In the genomic region with DNA sequence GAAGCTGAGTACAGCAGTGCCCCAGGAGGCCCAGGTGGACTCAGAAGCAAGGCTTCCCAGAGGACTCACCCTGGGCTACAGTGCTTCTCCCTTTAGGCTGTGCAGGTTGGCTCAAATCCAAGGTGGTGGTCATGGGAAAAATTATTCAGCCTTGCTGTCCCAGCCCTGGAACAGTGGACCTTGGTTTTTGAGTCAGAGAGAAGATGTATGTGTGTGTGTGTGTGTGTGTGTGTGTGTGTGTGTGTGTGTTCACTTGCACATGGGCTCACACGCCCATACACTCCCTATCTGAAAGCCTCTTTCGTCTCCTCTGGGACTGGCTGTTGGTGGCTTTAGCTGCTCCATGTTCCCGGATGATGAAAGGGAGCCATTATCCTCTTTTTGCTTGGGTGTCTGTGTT, we compare ENCODE assay signal across 9 mouse cellular contexts. TPM values are rescaled to one million over a fixed set of nuclear protein-coding genes. Genes with fewer than 3 reads are reported as not detected.
DNase-seq lines count a peak whose midpoint lies in the region; ATAC-seq and TF ChIP-seq lines count a peak whose summit lies in the region.
"Had no signal": no experiment of that assay in that cellular context is flagged by ENCODE, and none has a peak within 500 bp of the region (broad histone marks: within the 10 kb centered on the region; RNA-seq: fewer than 3 reads in every experiment).

No protein-coding gene starts in this region.

- H3K9ac ChIP-seq in forebrain, embryonic 12.5 days = no peak overlapping the region
- no peak overlapping the region for H3K9ac ChIP-seq in forebrain, embryonic 11.5 days (ENCODE audit: low read length)
- H3K9ac ChIP-seq in hindbrain, embryonic 15.5 days = no peak overlapping the region
- H3K9ac ChIP-seq in stomach, embryonic 16.5 days (ENCODE audit: low read length) = no peak overlapping the region
- H3K9ac ChIP-seq in liver, postnatal 0 days (replicated peaks) = no peak overlapping the region
- H3K9ac ChIP-seq: limb, embryonic 13.5 days had no signal

- peaks cover 77% of the 10 kb centered on the region for H3K27me3 ChIP-seq in forebrain, embryonic 12.5 days
- peaks cover 6% of the 10 kb centered on the region; the same call in 1 of the 2 replicates for H3K27me3 ChIP-seq in forebrain, embryonic 11.5 days (ENCODE audit: control insufficient read depth, insufficient read depth, low read length)
- 0 out of 2 replicates have a peak, but pooled peaks cover 2% of the 10 kb centered on the region for H3K27me3 ChIP-seq in hindbrain, embryonic 15.5 days
- no peaks in the 10 kb centered on the region for H3K27me3 ChIP-seq in stomach, embryonic 16.5 days (ENCODE audit: control insufficient read depth, insufficient read depth, low read length)
- no peaks in the 10 kb centered on the region for H3K27me3 ChIP-seq in liver, postnatal 0 days (ENCODE audit: insufficient read depth, low read length)

- 16% methylated on average over 3 of the region's 3 CpGs for WGBS in forebrain, embryonic 12.5 days
- WGBS in forebrain, embryonic 11.5 days = 22% methylated on average over 3 of the region's 3 CpGs
- 28% methylated on average over 3 of the region's 3 CpGs for WGBS in hindbrain, embryonic 15.5 days
- WGBS in stomach, embryonic 16.5 days = 54% methylated on average over 3 of the region's 3 CpGs
- WGBS in liver, postnatal 0 days (ENCODE audit: insufficient replicate concordance) = 68% methylated on average over 3 of the region's 3 CpGs

- H3K9me3 ChIP-seq in forebrain, embryonic 12.5 days = no peaks in the 10 kb centered on the region
- no peaks in the 10 kb centered on the region for H3K9me3 ChIP-seq in forebrain, embryonic 11.5 days (ENCODE audit: control insufficient read depth, low read length)
- no peaks in the 10 kb centered on the region for H3K9me3 ChIP-seq in hindbrain, embryonic 15.5 days
- H3K9me3 ChIP-seq in stomach, embryonic 16.5 days (replicated peaks; ENCODE audit: control insufficient read depth, low read length) = no peaks in the 10 kb centered on the region
- no peaks in the 10 kb centered on the region for H3K9me3 ChIP-seq in liver, postnatal 0 days (ENCODE audit: low read length)
- H3K9me3 ChIP-seq: limb, embryonic 13.5 days had no signal

- no peaks in the 10 kb centered on the region for H3K36me3 ChIP-seq in forebrain, embryonic 12.5 days (replicated peaks)
- no peaks in the 10 kb centered on the region for H3K36me3 ChIP-seq in forebrain, embryonic 11.5 days (ENCODE audit: control insufficient read depth, insufficient read depth, low read length)
- no peaks in the 10 kb centered on the region for H3K36me3 ChIP-seq in hindbrain, embryonic 15.5 days
- H3K36me3 ChIP-seq in stomach, embryonic 16.5 days (ENCODE audit: control insufficient read depth, insufficient read depth, low read length) = no peaks in the 10 kb centered on the region
- H3K36me3 ChIP-seq in liver, postnatal 0 days (replicated peaks; ENCODE audit: insufficient read depth, low read length) = no peaks in the 10 kb centered on the region
- H3K36me3 ChIP-seq: limb, embryonic 13.5 days had no signal

- TF ChIP-seq CTCF in liver, postnatal 0 days (IDR thresholded peaks at IDR 0.05; ENCODE audit: low read depth) = no peak

- 0 out of 2 replicates have a peak overlapping the region, but pooled peaks have one; percentile 3 for H3K4me2 ChIP-seq in forebrain, embryonic 12.5 days
- no peak overlapping the region for H3K4me2 ChIP-seq in forebrain, embryonic 11.5 days (ENCODE audit: low read depth, low read length, severe bottlenecking)
- no peak overlapping the region; the same call in 1 of the 2 replicates for H3K4me2 ChIP-seq in hindbrain, embryonic 15.5 days
- no peak overlapping the region for H3K4me2 ChIP-seq in stomach, embryonic 16.5 days (ENCODE audit: low read depth, low read length)
- no peak overlapping the region for H3K4me2 ChIP-seq in liver, postnatal 0 days (ENCODE audit: low read depth, low read length)
- H3K4me2 ChIP-seq: limb, embryonic 13.5 days had no signal

- H3K4me3 ChIP-seq in forebrain, embryonic 12.5 days (replicated peaks) = no peak overlapping the region
- H3K4me3 ChIP-seq in forebrain, embryonic 11.5 days (ENCODE audit: low read depth, low read length) = no peak overlapping the region
- no peak overlapping the region for H3K4me3 ChIP-seq in hindbrain, embryonic 15.5 days
- H3K4me3 ChIP-seq in stomach, embryonic 16.5 days (replicated peaks; ENCODE audit: low read length) = no peak overlapping the region
- H3K4me3 ChIP-seq in liver, postnatal 0 days (ENCODE audit: low read depth, low read length) = no peak overlapping the region
- H3K4me3 ChIP-seq: limb, embryonic 13.5 days had no signal

- 0 out of 2 replicates have a peak, but pooled peaks have one; percentile 36 for ATAC-seq in forebrain, embryonic 12.5 days (ENCODE audit: low FRiP score)
- ATAC-seq in forebrain, embryonic 11.5 days (replicated peaks; ENCODE audit: low FRiP score) = no peak
- ATAC-seq in hindbrain, embryonic 15.5 days (ENCODE audit: low FRiP score, low read depth) = peak; percentile 38; the same call in 1 of the 2 replicates
- peak; percentile 75 for ATAC-seq in stomach, embryonic 16.5 days (ENCODE audit: insufficient read depth, low FRiP score)
- ATAC-seq in liver, postnatal 0 days = no peak

- peaks cover 34% of the 10 kb centered on the region for H3K4me1 ChIP-seq in forebrain, embryonic 12.5 days
- H3K4me1 ChIP-seq in forebrain, embryonic 11.5 days (replicated peaks; ENCODE audit: control insufficient read depth, insufficient read depth, low read length) = peaks cover 21% of the 10 kb centered on the region; the same call in 1 of the 2 replicates
- H3K4me1 ChIP-seq in hindbrain, embryonic 15.5 days (replicated peaks) = peaks cover 29% of the 10 kb centered on the region
- peaks cover 11% of the 10 kb centered on the region for H3K4me1 ChIP-seq in stomach, embryonic 16.5 days (ENCODE audit: control insufficient read depth, insufficient read depth, low read length)
- no peaks in the 10 kb centered on the region for H3K4me1 ChIP-seq in liver, postnatal 0 days (ENCODE audit: insufficient read depth)

- TF ChIP-seq EP300 in liver, postnatal 0 days (IDR thresholded peaks at IDR 0.05; ENCODE audit: low read depth) = no peak

- DNase-seq in forebrain, embryonic 11.5 days (ENCODE audit: low spot score) = no peak
- DNase-seq in lung, postnatal 10 days = peak; percentile 41
- no peak for DNase-seq in lung, postnatal 14 days
- DNase-seq in liver, postnatal 0 days = no peak
- no peak for DNase-seq in yolk sac, embryonic 10.5 days (ENCODE audit: low spot score)

- peak overlapping the region; percentile 19; the same call in 1 of the 2 replicates for H3K27ac ChIP-seq in forebrain, embryonic 12.5 days
- H3K27ac ChIP-seq in forebrain, embryonic 11.5 days (ENCODE audit: low read depth, low read length) = no peak overlapping the region
- H3K27ac ChIP-seq in hindbrain, embryonic 15.5 days (replicated peaks) = no peak overlapping the region
- H3K27ac ChIP-seq in stomach, embryonic 16.5 days (ENCODE audit: low read length) = no peak overlapping the region
- H3K27ac ChIP-seq in liver, postnatal 0 days (ENCODE audit: low read depth) = no peak overlapping the region
- H3K27ac ChIP-seq: limb, embryonic 13.5 days had no signal

RNA-seq across cellular contexts. Expression of gene Lrmda, which starts 16.4 kb away (rescaled TPM):
- polyA plus RNA-seq in forebrain, embryonic 12.5 days (2016; fragmentation: Nextera tagmentation; extraction: Ambion mirVana) = 0.22 TPM in 1 of 2 replicates, not detected in the other
- not detected in 2 replicates for polyA plus RNA-seq in forebrain, embryonic 11.5 days (2014; fragmentation: Nextera tagmentation; extraction: Ambion mirVana)
- polyA plus RNA-seq in hindbrain, embryonic 15.5 days (2015; fragmentation: Nextera tagmentation; extraction: Ambion mirVana) = 0.23 and 0.37 TPM in 2 replicates
- polyA plus RNA-seq in stomach, embryonic 16.5 days (2015; fragmentation: Nextera tagmentation; extraction: Ambion mirVana) = 0.86 and 0.94 TPM in 2 replicates
- 0.15 and 0.28 TPM in 2 replicates for polyA plus RNA-seq in liver, postnatal 0 days (2015; fragmentation: Nextera tagmentation; extraction: Ambion mirVana)

RNA-seq across cellular contexts. Expression of gene Zfp503, which starts 46.5 kb away (rescaled TPM):
- polyA plus RNA-seq in forebrain, embryonic 12.5 days (2016; fragmentation: Nextera tagmentation; extraction: Ambion mirVana) = 10.9 and 13.8 TPM in 2 replicates
- polyA plus RNA-seq in forebrain, embryonic 11.5 days (2014; fragmentation: Nextera tagmentation; extraction: Ambion mirVana) = 6.6 and 6.7 TPM in 2 replicates
- 11.0 and 13.7 TPM in 2 replicates for polyA plus RNA-seq in hindbrain, embryonic 15.5 days (2015; fragmentation: Nextera tagmentation; extraction: Ambion mirVana)
- 7.1 and 10.1 TPM in 2 replicates for polyA plus RNA-seq in stomach, embryonic 16.5 days (2015; fragmentation: Nextera tagmentation; extraction: Ambion mirVana)
- 0.99 and 1.1 TPM in 2 replicates for polyA plus RNA-seq in liver, postnatal 0 days (2015; fragmentation: Nextera tagmentation; extraction: Ambion mirVana)

Comparison
In these comparisons a context has a peak if more than half of its experiments do, and no peak if none do; other contexts are left out.
1. ATAC-seq: peak in forebrain, embryonic 12.5 days (single experiment), hindbrain, embryonic 15.5 days (single experiment) and stomach, embryonic 16.5 days (single experiment); none in forebrain, embryonic 11.5 days (single experiment) and liver, postnatal 0 days (single experiment).